Mouse (Mus musculus): Measurements from ENCODE around the gene Olfr1015. TPM values are rescaled to one million over a fixed set of nuclear protein-coding genes. Genes with fewer than 3 reads are reported as not detected.

Gene Olfr1015
- polyA plus RNA-seq, 1 experiment: not detected

DNA sequence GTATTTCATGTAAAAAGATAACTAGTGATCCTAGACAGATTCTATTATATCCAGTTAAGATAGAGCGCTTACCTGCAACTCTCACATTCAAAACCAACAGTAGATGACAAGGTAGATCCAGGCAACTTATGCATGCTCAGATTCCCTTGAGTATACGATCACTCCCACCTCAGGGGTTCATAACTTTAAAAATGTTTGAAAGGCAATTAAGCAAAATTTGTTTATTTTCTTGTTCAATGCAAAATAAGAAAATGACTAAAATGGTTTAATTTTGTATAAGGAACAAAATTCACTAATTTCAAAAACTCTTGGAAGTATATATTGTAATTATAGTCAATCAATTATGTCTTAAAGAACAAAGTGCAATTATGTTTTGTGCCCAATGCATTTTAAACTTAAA lies 20.6 kb downstream of the Olfr1015 start, which contains the start of gene Olfr1016:
TSS of gene Olfr1016 (minus strand) at position 101 of the 400 bp plus-strand sequence.
- Histone ChIP-seq H3K9me3 (replicated peaks; ENCODE audit: control insufficient read depth, insufficient read depth, low read length, poor library complexity, severe bottlenecking) (no peaks in the 10 kb centered on the region), H3K9ac (ENCODE audit: low read depth, poor library complexity, severe bottlenecking) (no peak within 1 kb of the TSS), H3K4me3 (ENCODE audit: low read depth, low read length) (no peak within 1 kb of the TSS), H3K36me3 (ENCODE audit: control insufficient read depth, insufficient read depth, low read length, poor library complexity, severe bottlenecking) (no peaks in the 10 kb centered on the region), H3K27me3 (ENCODE audit: control insufficient read depth, insufficient read depth, low read length, poor library complexity, severe bottlenecking) (no peaks in the 10 kb centered on the region), H3K4me1 (ENCODE audit: control insufficient read depth, insufficient read depth, low read length) (no peaks in the 10 kb centered on the region), H3K27ac (ENCODE audit: insufficient read depth, low read length) (no peak within 1 kb of the TSS)
- TF ChIP-seq POLR2A (IDR thresholded peaks at IDR 0.05; ENCODE audit: insufficient read depth, low read length): no peak
- no peak for TF ChIP-seq EP300 (IDR thresholded peaks at IDR 0.05; ENCODE audit: insufficient read depth, low read depth, low read length)
- TF ChIP-seq CTCF (IDR thresholded peaks at IDR 0.05; ENCODE audit: low read depth, low read length): no peak

- Histone ChIP-seq H3K4me3 (ENCODE audit: low read depth, low read length) (no peak overlapping the region), H3K9me3 (replicated peaks; ENCODE audit: control insufficient read depth, insufficient read depth, low read length, poor library complexity, severe bottlenecking) (no peaks in the 10 kb centered on the region), H3K27ac (ENCODE audit: insufficient read depth, low read length) (no peak overlapping the region), H3K27me3 (ENCODE audit: control insufficient read depth, insufficient read depth, low read length, poor library complexity, severe bottlenecking) (no peaks in the 10 kb centered on the region), H3K36me3 (ENCODE audit: control insufficient read depth, insufficient read depth, low read length, poor library complexity, severe bottlenecking) (no peaks in the 10 kb centered on the region), H3K9ac (ENCODE audit: low read depth, poor library complexity, severe bottlenecking) (no peak overlapping the region), H3K4me1 (ENCODE audit: control insufficient read depth, insufficient read depth, low read length) (no peaks in the 10 kb centered on the region)
- TF ChIP-seq POLR2A (IDR thresholded peaks at IDR 0.05; ENCODE audit: insufficient read depth, low read length) (no peak), CTCF (IDR thresholded peaks at IDR 0.05; ENCODE audit: low read depth, low read length) (no peak), EP300 (IDR thresholded peaks at IDR 0.05; ENCODE audit: insufficient read depth, low read depth, low read length) (no peak)
Measured at GRCm38 (mm10) chr2:85804501-85804900, 22.7 kb downstream of the Olfr1015 start.

- no peak within 1 kb of the TSS for H3K27ac ChIP-seq (ENCODE audit: insufficient read depth, low read length)
- no peaks in the 10 kb centered on the region for H3K9me3 ChIP-seq (replicated peaks; ENCODE audit: control insufficient read depth, insufficient read depth, low read length, poor library complexity, severe bottlenecking)
- no peak within 1 kb of the TSS for H3K9ac ChIP-seq (ENCODE audit: low read depth, poor library complexity, severe bottlenecking)
- H3K36me3 ChIP-seq (ENCODE audit: control insufficient read depth, insufficient read depth, low read length, poor library complexity, severe bottlenecking): no peaks in the 10 kb centered on the region
- H3K4me1 ChIP-seq (ENCODE audit: control insufficient read depth, insufficient read depth, low read length): no peaks in the 10 kb centered on the region
- no peak within 1 kb of the TSS for H3K4me3 ChIP-seq (ENCODE audit: low read depth, low read length)
- no peaks in the 10 kb centered on the region for H3K27me3 ChIP-seq (ENCODE audit: control insufficient read depth, insufficient read depth, low read length, poor library complexity, severe bottlenecking)
- TF ChIP-seq EP300 (IDR thresholded peaks at IDR 0.05; ENCODE audit: insufficient read depth, low read depth, low read length): no peak
- no peak for TF ChIP-seq POLR2A (IDR thresholded peaks at IDR 0.05; ENCODE audit: insufficient read depth, low read length)
- no peak for TF ChIP-seq CTCF (IDR thresholded peaks at IDR 0.05; ENCODE audit: low read depth, low read length)
Measured at GRCm38 (mm10) chr2:85818179-85818578, 36.4 kb downstream of the Olfr1015 start, which contains the start of gene Olfr1018. Gene Olfr1018 (plus strand): TSS chr2:85818479.

Other genes starting within 250 kb of the Olfr1015 start
- not detected in 2 replicates for gene Olfr996, start 202.8 kb upstream of the Olfr1015 start, polyA plus RNA-seq (2011; ENCODE audit: insufficient read depth, insufficient read length, low read depth, missing spikeins)
- gene Olfr998, start 193.1 kb upstream of the Olfr1015 start, polyA plus RNA-seq (2011; ENCODE audit: insufficient read depth, insufficient read length, low read depth, missing spikeins): not detected in 2 replicates
- not detected in 2 replicates for gene Olfr1000, start 170.1 kb upstream of the Olfr1015 start, polyA plus RNA-seq (2011; ENCODE audit: insufficient read depth, insufficient read length, low read depth, missing spikeins)
- not detected in 2 replicates for gene Olfr1002, start 131.3 kb upstream of the Olfr1015 start, polyA plus RNA-seq (2011; ENCODE audit: insufficient read depth, insufficient read length, low read depth, missing spikeins)
- not detected in 2 replicates for gene Olfr154, start 117.6 kb upstream of the Olfr1015 start, polyA plus RNA-seq (2011; ENCODE audit: insufficient read depth, insufficient read length, low read depth, missing spikeins)
- not detected in 2 replicates for gene Olfr1006, start 103.2 kb upstream of the Olfr1015 start, polyA plus RNA-seq (2011; ENCODE audit: insufficient read depth, insufficient read length, low read depth, missing spikeins)
- gene Olfr1008, start 92.6 kb upstream of the Olfr1015 start, polyA plus RNA-seq (2011; ENCODE audit: insufficient read depth, insufficient read length, low read depth, missing spikeins): not detected in 2 replicates
- gene Olfr1009, start 66.6 kb upstream of the Olfr1015 start, polyA plus RNA-seq (2011; ENCODE audit: insufficient read depth, insufficient read length, low read depth, missing spikeins): not detected in 2 replicates
- gene Olfr1012, start 19.3 kb upstream of the Olfr1015 start, polyA plus RNA-seq (2011; ENCODE audit: insufficient read depth, insufficient read length, low read depth, missing spikeins): not detected in 2 replicates
- not detected in 2 replicates for gene Olfr1013, start 14.9 kb upstream of the Olfr1015 start, polyA plus RNA-seq (2011; ENCODE audit: insufficient read depth, insufficient read length, low read depth, missing spikeins)
- gene Olfr1014, start 9.3 kb upstream of the Olfr1015 start, polyA plus RNA-seq (2011; ENCODE audit: insufficient read depth, insufficient read length, low read depth, missing spikeins): not detected in 2 replicates
- not detected in 2 replicates for gene Olfr1016, start 20.5 kb downstream of the Olfr1015 start, polyA plus RNA-seq (2011; ENCODE audit: insufficient read depth, insufficient read length, low read depth, missing spikeins)
- gene Olfr1018, start 36.5 kb downstream of the Olfr1015 start, polyA plus RNA-seq (2011; ENCODE audit: insufficient read depth, insufficient read length, low read depth, missing spikeins): not detected in 2 replicates
- gene Olfr1019, start 63.5 kb downstream of the Olfr1015 start, polyA plus RNA-seq (2011; ENCODE audit: insufficient read depth, insufficient read length, low read depth, missing spikeins): not detected in 2 replicates
- not detected in 2 replicates for gene Olfr1020, start 65.0 kb downstream of the Olfr1015 start, polyA plus RNA-seq (2011; ENCODE audit: insufficient read depth, insufficient read length, low read depth, missing spikeins)
- not detected in 2 replicates for gene Olfr1022, start 86.6 kb downstream of the Olfr1015 start, polyA plus RNA-seq (2011; ENCODE audit: insufficient read depth, insufficient read length, low read depth, missing spikeins)
- gene Olfr1023, start 103.6 kb downstream of the Olfr1015 start, polyA plus RNA-seq (2011; ENCODE audit: insufficient read depth, insufficient read length, low read depth, missing spikeins): not detected in 2 replicates
- gene Olfr1024, start 123.0 kb downstream of the Olfr1015 start, polyA plus RNA-seq (2011; ENCODE audit: insufficient read depth, insufficient read length, low read depth, missing spikeins): not detected in 2 replicates
- not detected in 2 replicates for gene Olfr1025-ps1, start 133.2 kb downstream of the Olfr1015 start, polyA plus RNA-seq (2011; ENCODE audit: insufficient read depth, insufficient read length, low read depth, missing spikeins)
- gene Olfr1026, start 139.5 kb downstream of the Olfr1015 start, polyA plus RNA-seq (2011; ENCODE audit: insufficient read depth, insufficient read length, low read depth, missing spikeins): not detected in 2 replicates
- not detected in 2 replicates for gene Olfr1028, start 168.4 kb downstream of the Olfr1015 start, polyA plus RNA-seq (2011; ENCODE audit: insufficient read depth, insufficient read length, low read depth, missing spikeins)
- not detected in 2 replicates for gene Olfr1029, start 191.9 kb downstream of the Olfr1015 start, polyA plus RNA-seq (2011; ENCODE audit: insufficient read depth, insufficient read length, low read depth, missing spikeins)
- not detected in 2 replicates for gene Olfr1030, start 197.3 kb downstream of the Olfr1015 start, polyA plus RNA-seq (2011; ENCODE audit: insufficient read depth, insufficient read length, low read depth, missing spikeins)
- gene Olfr1031, start 208.3 kb downstream of the Olfr1015 start, polyA plus RNA-seq (2011; ENCODE audit: insufficient read depth, insufficient read length, low read depth, missing spikeins): not detected in 2 replicates
- gene Olfr1032, start 223.5 kb downstream of the Olfr1015 start, polyA plus RNA-seq (2011; ENCODE audit: insufficient read depth, insufficient read length, low read depth, missing spikeins): not detected in 2 replicates
- not detected in 2 replicates for gene Olfr1033, start 238.6 kb downstream of the Olfr1015 start, polyA plus RNA-seq (2011; ENCODE audit: insufficient read depth, insufficient read length, low read depth, missing spikeins)